Mouse (Mus musculus): ENCODE measurements at regions not wholly inside any gene's neighbourhood (a gene's known extent, or its start where the extent isn't known, plus 50 kb on each side); places are given as distances from the start of the nearest gene placed in this dataset.

DNA sequence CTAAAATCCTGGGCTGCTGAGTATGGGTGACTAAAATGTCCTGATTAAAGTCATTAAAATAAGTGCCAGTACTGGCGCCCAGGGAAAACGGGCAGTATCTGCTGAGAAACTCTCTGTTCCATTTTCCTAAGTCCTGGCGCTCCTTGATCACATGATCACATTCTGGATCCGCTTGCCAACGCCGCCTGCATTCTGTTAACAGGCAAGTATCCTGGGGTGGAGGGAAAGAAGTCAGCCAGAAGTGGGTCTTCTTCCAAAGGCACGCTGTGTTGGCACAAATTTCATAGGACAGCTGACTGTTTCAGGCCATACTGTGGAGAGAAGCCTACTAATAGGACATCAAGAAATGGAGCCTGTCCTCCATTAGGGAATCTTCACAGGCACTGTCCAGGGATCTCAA lies 52.0 kb upstream of the Akirin2 start:
- TF ChIP-seq BHLHE40 (IDR thresholded peaks at IDR 0.05; ENCODE audit: borderline replicate concordance, low read depth, low read length) (no peak), NRF1 (IDR thresholded peaks at IDR 0.05; ENCODE audit: insufficient read depth, low read depth, low read length, poor library complexity, severe bottlenecking) (no peak), MYC (IDR thresholded peaks at IDR 0.05; ENCODE audit: low read depth, low read length) (no peak), RAD21 (IDR thresholded peaks at IDR 0.05; ENCODE audit: low read depth, low read length) (no peak), MXI1 (IDR thresholded peaks at IDR 0.05; ENCODE audit: low read depth, low read length) (no peak), ZMIZ1 (IDR thresholded peaks at IDR 0.05; ENCODE audit: low read depth, low read length) (no peak), CTCF (IDR thresholded peaks at IDR 0.05 in 2 of 3, conservative IDR thresholded peaks at IDR 0.05 in 1 of 3; ENCODE audit: control insufficient read depth in 1 of 3, insufficient read depth in 1 of 3, low read depth in 2 of 3, low read length in 3 of 3, poor library complexity in 1 of 3, severe bottlenecking in 1 of 3) (no peak), MAFK (IDR thresholded peaks at IDR 0.05; ENCODE audit: borderline replicate concordance, low read depth, low read length) (no peak), E2F4 (IDR thresholded peaks at IDR 0.05; ENCODE audit: borderline replicate concordance, low read depth, low read length) (no peak), NELFE (IDR thresholded peaks at IDR 0.05; ENCODE audit: low read depth, low read length) (no peak), POLR2AphosphoS2 (IDR thresholded peaks at IDR 0.05; ENCODE audit: low read length) (no peak), POLR2A (IDR thresholded peaks at IDR 0.05; ENCODE audit: control insufficient read depth in 1 of 2, insufficient read depth in 1 of 2, low read depth in 1 of 2, low read length in 2 of 2, poor library complexity in 1 of 2) (no peak), USF2 (IDR thresholded peaks at IDR 0.05; ENCODE audit: borderline replicate concordance in 1 of 2, insufficient read depth in 1 of 2, low read depth in 1 of 2, low read length in 2 of 2) (no peak)
